Mouse (Mus musculus): Measurements from ENCODE around the gene Cacnb4.

Cacnb4 gene

DNA sequence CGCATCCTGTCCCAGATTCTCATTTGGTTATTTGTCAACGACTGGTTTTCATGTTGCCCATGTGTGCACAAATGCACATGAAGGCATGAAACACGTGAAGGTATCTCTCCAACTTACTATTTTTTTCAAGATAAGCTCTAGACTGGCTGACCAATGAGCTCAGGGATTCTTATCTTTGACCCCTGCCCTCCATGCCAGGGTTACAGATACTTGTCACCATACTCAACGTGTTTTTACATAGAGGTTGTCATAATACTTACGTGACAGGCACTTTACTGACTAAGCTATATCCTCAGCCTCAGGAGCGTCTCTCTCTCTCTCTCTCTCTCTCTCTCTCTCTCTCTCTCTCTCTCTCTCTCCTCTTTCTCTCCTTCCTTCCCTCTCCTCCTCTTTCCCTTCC, 290.2 kb downstream of the Cacnb4 start:
- in situ Hi-C loops (cut with MboI; ENCODE audit: unreplicated experiment in 2 of 2): no loop called here

DNA sequence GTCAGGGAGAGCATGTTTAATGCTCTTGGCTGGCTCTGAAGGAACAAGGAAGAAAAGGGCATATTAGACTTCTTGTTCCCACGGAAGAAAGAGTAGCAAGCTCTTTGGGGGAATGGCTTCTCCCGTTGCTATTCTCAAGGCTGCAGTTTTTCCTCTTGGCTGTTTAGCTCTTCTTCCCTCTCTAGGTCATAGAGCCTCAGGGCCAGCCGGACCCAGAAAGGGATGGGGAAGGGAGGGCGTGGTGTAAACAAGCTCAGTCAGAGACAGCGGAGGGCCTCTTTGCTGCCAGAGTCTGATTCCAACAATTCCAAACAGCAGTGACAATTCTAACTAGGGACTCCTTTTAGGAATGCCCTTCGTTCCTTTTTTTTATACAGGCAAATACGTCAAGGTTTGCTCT, 290.6 kb downstream of the Cacnb4 start:
- in situ Hi-C loops (cut with MboI; ENCODE audit: unreplicated experiment in 2 of 2): no loop called here

DNA sequence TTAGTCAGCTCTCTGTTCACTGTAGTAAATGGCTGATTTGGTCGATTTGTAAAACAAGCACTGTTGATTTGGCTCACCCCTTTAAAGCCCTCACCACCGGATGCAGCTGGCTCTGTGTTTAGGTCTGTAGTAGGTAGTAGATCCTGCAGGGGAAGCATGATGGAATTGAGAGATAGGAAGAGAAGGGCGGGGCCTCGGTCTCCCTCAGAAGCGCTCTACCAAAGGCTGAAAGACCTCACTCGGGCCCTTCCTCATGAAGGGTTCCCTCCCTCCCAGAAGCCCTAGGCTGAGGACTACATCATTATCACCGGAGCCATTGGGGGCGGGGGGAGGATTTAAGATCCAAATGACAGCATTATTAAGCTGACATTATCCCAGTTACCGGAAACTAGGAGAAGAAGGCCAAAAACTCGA, 297.8 kb downstream of the Cacnb4 start:
- in situ Hi-C loops (cut with MboI; ENCODE audit: unreplicated experiment in 2 of 2): no loop called here

DNA sequence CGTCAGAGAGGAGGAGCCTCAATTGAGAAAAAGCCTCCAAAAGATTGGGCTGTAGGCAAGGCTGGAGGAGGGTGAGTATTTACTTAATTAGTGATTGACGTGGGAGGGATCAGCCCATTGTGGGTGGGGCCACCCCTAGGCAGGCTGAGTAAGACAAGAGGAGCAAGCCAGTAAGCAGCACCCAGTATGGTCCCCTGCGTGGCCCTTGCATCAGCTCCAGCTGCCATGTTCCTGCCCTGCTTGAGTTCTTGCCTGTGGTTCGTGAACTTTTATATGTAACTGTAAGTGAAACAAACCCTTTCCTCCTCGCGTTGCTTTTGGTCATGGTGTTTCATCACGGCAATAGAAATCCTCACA, 298.2 kb downstream of the Cacnb4 start, which contains the start of gene Neb:
TSS of gene Neb (minus strand) at position 27 of the 357 bp plus-strand sequence.
- in situ Hi-C loops (cut with MboI; ENCODE audit: unreplicated experiment in 2 of 2): no loop called here

Data from v-Abl transformed pro-B cells (cell line).